Mouse (Mus musculus) heart, adult 11 months (tissue): ENCODE measurements around the gene P2rx4.

Experiments
- DNase-seq: peaks from one replicate; pipeline ENCODE4 v3.0.0; 2022

P2rx4 gene

DNA sequence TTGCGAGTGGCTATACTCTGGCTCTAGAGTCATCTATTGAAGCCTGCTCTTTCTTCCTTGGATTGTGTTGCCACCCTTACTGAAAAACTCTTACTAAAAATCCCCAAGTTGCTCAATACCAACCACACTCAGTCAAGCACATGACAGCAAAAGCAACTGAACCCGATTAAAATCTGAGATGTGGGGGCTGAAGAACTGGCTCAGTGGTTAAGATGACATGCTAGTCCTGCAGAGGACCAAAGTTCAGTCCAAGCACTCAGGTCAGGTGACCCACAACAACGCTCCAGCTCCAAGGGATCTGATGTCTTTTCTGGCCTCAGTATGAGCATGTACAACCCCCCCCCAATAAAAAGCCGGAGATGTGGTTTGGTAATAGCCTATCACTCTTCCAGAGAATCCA, 2.8 kb upstream of the P2rx4 start:
- no peak for DNase-seq

DNA sequence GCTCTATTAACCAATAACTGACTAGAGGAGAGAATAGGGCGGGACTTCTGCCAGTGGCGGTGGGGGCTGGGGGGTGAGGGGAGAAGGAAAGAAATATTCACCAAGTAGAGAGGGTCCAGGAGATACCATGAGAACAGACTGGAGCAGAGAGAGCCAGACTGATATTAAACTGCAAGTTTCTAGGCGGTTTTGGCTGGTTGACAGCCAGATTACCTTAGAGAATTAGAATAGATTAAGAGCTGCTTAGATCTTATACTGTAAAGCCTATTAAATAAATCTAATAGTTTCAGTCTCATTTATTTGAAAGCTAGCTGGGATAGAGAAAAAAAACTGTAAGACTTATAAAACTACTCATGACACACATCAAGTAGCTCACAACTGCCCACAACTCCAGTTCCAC, 2.2 kb upstream of the P2rx4 start:
- DNase-seq, result no peak

DNA sequence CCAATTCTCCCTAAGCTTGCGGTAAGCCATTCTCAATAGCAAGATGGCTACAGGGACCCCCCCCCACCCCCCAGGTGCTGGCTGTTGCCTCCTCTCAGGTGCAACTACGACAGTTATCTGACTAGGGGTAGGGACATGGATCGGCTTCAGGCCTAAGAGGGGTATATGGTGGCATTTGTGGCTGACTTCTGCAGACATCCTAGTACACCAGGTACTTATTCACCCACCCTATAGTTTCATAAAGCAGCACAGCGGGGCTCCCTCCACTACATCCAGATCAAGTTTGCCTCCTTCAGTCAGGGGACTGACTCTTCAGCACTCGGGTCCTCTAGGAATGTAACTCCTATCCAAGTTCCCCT, 448 bp upstream of the P2rx4 start:
- no peak for DNase-seq

DNA sequence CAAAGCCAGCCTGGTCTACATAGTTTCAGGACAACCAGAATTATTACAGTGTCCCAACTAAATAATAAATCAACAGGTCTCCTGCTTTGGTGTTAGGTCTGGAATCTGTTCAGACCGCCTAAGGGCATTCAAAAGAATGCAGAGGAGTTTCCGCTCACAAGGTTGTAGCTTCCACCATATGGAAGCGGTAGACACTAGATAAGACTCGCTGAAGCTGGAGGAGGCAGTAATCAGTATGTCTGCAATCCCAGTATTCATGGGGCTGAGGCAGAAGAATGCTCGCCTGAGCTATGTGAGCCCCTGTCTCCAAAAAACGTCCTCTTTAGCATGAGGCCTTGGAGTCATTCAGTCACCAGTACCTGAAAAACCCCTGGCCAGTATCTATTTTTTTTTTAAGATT, 1.5 kb downstream of the P2rx4 start:
- DNase-seq, result peak; percentile 53

DNA sequence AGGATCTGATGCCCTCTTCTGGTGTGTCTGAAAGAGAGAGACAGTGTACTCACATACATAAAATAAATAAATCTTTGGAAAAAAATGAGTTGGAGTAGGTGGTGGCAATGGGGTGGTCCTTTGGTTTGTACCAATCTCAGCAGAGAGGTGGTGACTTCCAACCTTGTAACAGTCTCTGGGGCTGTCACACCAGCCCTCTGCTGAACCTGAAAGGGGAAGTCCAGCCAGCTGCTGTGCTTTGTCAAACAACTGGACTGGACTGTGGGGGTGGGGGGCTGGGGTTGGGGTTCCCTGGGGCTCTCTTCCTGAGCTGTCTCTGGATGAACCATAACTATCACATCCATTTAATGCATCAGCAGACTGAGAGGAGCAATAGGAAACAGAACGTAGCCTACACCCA, 8.4 kb downstream of the P2rx4 start:
- peak; percentile 80 for DNase-seq

DNA sequence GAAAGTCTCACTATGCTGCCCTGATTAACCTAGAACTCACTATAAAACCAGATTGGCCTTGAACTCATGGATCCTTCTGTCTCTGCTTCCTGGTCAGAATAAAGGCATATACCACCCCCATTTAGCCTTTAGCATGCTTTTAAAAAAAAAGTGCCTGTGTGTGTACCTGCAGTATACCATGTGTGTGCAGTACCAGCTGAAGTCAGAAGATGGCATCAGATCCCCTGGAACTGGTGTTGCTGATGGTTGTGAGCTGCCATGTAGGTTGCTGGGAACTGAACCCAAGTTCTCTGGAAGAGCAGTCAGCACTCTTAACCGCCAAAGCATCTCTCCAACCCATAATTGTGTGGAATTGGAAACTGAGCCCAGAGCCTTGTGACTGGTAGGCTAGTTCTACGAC, 9.4 kb downstream of the P2rx4 start:
- no peak for DNase-seq

DNA sequence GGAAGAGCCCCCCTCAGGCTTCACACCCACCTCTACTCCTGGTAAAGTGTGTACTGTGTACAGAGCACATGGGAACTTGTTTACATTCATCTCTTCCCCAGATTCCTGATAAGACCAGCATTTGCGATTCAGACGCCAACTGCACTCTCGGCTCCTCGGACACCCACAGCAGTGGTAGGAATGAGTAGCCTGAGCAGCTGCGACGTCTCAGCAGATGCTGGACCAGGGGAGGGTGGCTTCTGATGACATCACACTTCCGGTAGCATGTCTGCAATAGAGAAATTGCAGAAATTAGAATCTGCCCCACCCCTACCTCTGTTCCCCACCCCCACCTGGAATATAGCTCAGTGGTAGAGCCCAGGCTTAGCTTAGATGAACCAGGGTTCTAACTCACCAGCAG, 11.1 kb downstream of the P2rx4 start:
- DNase-seq, result no peak

DNA sequence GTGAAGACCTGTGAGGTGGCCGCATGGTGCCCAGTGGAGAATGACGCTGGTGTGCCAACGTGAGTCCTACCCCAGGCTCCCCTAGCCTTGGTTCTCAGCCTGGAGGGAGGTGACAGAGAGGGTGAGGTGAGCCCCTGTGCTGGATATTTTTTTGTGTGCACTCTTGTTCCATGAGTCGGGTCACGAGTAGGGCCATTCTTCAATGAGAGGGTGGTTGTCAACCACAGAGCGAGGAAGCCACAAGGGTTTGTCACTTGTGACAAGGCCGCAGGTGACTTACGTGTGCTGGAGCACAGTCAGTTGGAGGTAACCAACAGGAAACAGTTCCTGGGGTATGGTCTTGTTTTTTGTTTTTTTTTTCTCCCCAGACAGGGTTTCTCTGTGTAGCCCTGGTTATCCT, 11.8 kb downstream of the P2rx4 start:
- no peak for DNase-seq

DNA sequence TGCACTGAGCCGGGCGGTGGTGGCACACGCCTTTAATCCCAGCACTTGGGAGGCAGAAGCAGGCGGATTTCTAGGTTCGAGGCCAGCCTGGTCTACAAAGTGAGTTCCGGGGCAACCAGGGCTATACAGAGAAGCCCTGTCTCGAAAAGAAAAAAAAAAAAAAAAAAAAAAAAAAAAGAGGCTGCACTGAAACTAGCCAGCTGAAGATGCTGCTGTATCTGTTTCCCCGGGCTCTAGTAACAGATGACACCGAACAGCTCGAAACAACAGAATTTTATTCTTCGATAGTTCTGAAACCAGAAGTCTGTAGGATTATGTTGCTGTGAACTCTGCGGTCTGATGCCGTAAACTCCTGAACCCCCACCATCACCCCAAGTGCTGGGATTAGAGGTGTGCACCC, 18.1 kb downstream of the P2rx4 start:
- DNase-seq, result no peak

DNA sequence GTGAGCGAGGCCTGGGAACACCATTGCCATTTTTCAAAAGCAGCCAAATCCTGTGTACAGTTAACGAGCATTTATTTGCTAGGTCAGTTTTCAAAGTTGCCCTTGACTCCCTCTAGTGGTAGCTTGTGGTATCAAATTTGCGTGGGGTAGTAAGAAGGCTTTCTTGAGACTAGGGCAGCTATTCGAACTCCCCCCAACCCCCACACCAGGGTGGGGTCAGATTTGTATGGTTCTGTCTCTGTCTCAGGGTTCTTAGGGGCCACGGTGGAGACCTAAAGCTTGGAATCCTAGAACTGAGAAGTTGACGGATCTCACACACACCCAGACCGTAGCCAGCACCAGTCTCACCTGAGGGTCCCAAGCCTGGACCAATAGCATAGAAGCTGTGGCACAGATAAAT, 18.7 kb downstream of the P2rx4 start:
- DNase-seq, result no peak

DNA sequence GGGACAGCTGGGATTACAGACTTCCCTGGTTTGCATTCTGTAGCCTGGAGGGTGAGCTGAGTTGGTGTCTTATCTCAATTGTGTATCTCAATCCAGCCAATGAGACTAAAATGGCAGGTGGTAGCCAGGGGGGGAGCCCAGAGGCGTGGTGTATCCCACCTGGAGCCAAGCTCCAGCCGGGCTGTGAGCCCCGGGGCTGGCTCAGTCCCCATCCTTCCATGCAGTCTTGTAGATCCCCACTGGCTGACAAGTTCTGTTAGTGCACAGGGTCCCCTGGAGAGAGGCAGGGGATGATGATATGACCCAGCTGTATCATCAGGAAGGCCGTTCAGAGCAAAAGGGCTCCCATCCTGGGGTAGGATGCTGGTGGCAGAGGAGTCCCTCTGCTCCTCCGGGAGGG, 19.3 kb downstream of the P2rx4 start:
- no peak for DNase-seq

DNA sequence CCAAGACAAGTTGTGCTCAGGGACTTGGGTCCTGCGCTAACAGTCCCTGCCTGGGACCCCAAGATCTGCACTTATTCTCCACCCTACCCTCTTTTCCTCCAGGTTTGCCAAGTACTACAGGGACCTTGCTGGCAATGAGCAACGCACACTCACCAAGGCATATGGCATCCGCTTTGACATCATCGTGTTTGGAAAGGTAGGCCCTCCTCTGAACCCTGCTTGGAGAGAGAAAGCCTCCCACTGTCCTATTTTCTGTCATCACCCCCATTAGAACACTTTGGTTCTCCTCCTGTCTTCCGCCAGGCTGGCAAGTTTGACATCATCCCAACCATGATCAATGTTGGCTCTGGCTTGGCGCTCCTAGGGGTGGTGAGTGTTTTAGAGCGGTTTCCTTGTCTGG, 19.8 kb downstream of the P2rx4 start:
- no peak for DNase-seq

DNA sequence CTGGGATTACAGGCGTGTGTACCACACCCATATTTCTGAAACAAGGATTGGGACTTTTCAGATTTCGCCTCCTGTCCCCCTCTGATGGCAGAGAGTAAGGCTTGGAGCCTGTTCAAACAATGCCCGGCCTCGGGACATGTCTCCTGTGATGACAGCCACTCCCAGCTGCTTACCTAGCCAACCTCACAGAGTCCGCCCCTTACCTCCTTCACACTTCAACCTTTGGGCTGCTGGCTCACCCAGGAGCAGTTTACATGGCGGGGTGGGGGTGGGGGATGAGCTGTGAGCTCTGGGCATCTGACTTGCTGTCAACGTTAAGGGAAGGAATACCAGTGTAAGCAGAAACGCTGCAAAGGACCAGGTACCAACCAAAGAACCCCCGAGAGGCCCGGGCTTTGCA, 23.4 kb downstream of the P2rx4 start:
- DNase-seq, result no peak

DNA sequence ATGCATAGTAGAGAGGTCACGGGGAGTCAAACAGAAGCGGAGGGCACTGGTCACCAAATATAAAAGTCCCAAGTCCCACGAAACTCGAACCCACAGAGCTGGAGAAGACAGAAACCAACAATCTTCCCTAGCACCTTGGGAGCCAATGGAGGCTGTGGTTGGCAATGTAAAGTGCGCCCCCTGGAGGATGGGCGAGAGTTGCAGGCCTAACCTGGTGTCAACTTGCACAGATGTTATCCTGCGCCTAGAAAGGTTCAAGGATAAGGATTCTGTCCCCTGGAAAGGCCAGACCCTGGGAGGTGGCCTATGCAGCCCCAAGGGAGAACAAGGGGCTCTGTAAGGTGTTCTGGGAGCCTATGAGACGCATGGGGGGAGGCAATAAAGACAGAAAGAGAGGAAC, 24.0 kb downstream of the P2rx4 start:
- peak; percentile 96 for DNase-seq

DNA sequence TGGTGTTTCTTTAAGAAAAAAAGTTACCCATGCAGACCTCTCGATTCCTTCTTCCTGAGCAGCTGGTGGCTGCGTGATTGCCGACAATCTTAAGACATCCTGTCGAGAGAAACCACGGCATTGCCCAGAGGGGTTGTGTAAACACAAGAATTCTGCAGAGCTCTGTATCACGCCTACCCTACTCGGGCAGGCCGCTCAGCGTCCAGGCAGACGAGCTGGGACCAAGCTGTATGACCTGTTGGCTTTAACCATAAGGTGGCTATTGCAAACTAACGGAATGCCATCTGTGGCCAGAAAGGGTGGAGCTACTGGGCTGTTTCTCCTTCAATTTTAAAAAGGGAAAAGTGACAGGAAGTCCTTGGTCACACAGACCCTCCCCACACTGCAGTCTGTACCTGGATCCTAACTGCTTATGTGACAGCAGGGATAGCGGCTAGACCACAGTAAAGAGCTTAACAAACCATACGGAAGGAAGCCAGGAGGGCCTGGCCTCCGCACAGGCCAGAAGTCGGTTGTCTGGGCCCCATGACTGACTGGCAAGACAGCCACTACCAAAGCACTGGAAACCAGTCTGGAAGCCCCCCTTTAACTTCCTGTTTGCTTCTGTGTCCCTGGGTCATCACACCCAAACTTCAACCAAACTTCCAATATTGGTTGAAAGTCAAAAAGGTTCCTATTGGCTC, 24.8 kb downstream of the P2rx4 start:
- peak; percentile 96 for DNase-seq

DNA sequence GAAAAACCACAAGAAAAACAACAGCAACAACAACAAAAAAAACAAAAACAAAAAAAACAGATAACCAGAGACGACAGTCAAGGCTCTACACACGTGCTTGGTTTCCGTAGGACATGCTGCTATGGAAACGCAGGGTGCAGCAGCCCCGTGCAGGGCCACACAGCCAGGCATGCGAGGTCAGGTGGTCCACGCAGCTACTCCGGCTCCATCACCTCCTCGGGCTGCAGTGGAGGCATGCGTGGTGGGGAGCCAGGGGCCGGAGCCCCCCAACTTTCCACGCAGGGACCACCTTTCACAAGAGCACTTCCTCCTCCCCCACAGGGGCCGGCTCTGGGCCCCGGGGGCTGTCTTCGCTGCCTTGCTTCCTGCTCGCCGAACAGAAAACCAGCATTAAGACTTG, 26.5 kb downstream of the P2rx4 start:
- no peak for DNase-seq

DNA sequence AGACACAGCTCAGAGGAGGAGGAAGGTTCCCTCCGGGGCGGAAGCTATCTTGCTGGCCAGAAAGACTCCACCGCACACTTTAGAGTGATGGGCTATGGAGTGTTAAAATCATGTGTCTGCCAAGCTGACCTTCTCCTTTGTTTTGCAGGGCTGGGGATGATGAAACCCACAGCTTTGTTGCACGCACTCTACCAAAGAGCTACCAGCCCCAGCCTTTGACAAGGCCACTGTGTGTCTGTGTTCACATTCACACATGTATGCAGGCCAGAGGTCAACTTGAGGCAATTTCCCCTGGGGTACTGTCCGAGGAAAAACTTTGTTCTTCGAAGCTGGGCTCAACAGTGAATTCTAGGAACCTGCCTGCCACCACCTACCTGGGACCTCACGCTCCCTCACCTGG, 28.5 kb downstream of the P2rx4 start:
- no peak for DNase-seq

DNA sequence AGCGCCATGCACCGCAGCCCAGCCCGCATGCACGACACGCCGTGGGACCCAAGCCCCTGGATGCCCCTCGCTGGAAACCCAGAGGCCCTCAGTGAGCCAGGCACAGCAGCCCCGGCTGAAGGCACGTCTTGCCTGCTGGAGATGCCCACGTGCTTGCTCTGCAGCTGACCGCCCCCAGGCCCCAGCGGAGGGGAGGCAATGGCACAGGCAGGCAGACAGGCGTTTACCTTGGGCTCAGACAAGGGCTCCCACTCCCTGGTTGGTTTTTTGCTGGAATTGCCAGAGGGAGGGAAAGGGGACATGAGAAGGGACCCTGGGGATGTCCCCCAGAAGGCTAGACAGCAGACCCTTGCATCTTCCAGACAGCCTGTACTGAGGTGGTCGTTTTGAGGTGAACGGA, 29.4 kb downstream of the P2rx4 start:
- peak; percentile 92 for DNase-seq

DNA sequence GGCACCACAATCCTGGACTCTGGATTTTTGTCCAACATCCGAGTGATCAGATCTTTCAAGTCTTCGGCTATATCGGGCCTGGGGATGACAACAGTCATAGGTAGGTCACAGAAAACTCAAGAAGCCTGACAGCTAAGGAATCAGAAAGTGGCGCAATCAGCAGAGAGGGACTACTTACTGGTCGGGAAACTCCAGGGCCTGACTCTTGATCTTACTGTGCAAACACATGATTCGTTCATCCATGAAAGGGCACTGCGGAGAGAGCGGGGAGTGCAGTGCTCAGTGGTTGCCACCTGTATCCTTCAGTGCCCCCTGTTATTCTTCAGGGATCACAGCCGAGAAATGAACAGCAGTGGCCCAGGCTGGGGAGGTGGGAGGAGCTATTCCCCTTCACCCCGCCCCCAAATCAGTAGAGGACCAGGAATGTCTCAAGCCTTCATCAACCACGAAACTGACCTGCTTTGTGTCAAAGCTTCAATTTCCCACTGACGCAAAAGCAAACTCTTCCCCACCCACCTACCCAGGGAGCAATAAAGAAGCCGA, 36.6 kb downstream of the P2rx4 start:
- peak; percentile 71 for DNase-seq

DNA sequence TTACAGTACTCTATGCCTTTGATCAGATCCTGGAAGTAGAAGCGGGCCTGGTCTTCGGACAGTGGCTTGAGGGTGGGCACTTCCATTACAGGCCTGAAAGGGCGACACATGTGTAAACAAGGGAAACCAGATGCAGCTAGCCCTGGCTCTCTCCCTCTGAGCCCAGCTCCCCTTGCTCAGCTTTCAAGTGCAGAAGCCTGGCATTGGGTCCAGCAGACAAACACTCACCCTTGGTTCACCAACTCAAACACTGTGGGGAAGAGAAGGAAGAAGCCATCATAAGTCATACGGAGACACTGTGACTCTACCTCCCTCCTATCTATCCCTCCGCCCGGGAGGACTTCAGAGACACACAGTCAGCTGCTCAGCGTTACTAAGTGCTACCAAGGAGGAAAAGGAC, 40.6 kb downstream of the P2rx4 start:
- no peak for DNase-seq

DNA sequence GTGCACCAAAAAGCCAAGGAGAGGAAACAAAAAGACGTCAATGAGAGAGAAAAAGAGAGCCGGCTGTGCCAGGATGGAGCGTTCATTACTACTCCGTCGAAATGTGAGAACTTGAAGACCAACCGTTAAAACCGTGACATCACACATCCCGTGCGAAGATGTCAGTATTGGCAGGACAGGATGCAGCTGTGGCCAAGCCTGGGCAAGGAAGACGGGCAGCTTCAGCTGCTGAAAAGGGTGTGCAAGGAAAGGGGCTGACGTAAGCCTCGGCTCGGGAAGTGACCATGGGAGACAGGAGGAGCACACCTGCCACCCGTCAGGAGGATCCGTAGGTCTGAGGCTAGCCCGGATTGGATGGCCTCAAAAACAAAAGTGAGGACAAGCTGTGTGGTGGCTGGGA, 47.1 kb downstream of the P2rx4 start:
- no peak for DNase-seq

DNA sequence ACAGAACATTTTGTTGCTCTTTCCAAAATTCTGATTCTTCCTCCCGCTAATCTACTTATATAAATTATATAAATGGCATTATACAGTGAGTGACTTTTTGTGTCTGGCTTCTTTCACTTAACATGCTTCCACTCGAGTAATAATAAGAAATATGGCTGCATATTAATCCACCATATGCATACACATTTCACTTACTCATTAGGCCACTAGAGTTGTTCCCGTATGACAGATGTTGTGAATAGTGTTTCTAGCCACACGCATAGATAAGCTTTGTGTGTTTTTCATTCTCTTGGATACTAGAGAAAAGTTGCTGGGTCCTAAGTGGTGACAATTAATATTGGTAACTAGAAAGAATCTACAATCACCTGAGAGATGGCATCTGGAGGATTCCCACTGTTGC, 48.3 kb downstream of the P2rx4 start:
- DNase-seq, result no peak

DNA sequence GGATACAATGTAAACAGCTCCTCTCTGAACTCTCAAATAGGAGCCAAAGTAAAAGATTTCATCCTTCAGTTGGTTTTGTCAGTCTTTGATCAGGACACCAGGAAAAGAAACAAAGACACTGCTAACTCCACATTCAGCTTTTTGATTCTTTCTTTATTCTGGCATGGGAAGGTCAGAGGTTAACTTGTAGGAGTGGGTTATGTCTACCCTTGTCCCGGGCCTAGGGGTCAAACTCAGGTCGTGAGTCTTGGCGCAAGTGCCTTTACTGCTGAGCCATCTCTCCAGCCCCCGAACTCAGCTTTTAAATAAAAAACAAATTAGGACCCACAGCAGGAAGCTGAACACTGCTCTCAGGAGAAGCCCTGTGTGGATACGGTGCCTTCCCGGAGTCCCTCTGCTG, 48.8 kb downstream of the P2rx4 start:
- DNase-seq, result no peak

DNA sequence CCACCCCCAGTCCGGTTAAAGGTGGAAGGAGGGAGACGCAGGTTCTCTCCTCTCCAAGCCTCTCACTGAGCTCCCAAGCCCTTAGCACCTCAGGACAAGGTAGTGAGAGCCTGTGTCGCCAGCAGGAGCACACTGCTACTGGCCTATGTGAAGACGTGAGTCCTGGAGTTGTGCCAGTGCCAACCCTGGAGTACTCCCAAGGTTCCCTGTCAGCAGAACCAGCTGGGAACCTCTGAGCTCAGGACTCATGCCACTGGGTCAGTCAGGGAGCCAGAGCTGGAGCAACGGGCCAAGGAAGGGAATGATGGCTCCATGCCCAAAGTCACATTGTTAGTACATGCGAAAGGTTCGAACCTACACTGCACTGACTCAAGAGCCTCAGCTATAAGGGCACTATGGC, 49.3 kb downstream of the P2rx4 start:
- DNase-seq, result peak; percentile 96

DNA sequence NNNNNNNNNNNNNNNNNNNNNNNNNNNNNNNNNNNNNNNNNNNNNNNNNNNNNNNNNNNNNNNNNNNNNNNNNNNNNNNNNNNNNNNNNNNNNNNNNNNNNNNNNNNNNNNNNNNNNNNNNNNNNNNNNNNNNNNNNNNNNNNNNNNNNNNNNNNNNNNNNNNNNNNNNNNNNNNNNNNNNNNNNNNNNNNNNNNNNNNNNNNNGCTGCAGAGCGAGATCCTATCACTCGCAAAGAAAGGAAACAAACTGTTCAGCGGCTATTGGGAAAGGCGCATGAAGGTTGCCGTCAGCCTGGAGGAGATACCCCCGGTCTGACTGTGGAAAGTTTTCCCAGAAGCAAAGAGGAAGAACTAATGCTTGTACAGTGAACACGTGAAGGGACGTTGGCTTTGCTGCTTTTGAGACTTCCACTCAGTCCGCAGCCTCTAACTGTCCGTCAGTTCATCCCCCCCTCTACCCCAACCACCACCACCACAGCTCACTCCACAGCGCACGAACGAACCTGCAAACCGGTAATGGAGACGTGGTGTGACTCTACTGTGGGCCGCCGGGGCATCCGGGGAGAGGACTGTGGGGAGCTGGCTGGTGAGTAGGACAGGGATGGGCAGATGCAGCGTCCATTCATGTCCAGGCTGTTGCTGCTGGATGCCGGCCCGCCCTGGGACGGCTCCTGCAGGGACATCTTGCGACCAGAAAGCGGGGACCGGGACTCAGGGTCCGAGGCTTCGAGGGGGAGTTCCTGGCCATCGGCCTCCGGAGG, 56.1 kb downstream of the P2rx4 start:
- no peak for DNase-seq
